Mouse (Mus musculus): ENCODE results near the gene Zbtb38. TPM values are rescaled to one million over a fixed set of nuclear protein-coding genes. Genes with fewer than 3 reads are reported as not detected.

Gene Zbtb38
- total RNA-seq (2017), result 31.0 and 31.3 TPM in 2 replicates

DNA sequence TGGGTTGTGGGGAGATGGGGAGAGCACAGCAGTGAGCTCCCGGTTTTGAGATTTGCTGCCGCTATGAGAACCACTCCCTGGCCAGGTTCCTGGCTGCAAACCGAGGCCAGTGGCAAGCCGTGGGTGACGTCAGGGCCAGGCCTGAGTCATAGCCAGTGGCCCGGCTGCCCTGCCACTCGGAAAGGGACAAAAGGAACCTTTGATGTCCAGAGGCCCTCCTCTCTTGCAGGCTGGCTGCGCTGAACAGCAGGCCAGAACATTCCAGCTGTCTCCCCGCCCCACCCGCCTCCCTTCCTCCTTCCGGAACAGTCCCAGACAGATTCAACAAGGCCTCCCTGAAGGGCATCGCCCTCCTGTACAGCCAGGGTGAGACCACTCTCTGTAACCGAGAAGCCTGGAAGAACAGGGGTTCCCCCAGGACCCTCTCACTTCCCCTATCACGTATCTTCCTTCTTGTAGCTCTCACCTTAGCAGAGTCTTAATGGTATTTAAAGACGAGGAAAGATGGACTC lies at the start of gene Zbtb38:
Zbtb38 (minus strand) TSS at position 229 of the 512 bp plus-strand sequence.
- ATAC-seq (ENCODE audit: extremely low read depth, insufficient number of reproducible peaks, low FRiP score, poor library complexity, severe bottlenecking), result peak; percentile 16; the same call in 1 of the 2 replicates

DNA sequence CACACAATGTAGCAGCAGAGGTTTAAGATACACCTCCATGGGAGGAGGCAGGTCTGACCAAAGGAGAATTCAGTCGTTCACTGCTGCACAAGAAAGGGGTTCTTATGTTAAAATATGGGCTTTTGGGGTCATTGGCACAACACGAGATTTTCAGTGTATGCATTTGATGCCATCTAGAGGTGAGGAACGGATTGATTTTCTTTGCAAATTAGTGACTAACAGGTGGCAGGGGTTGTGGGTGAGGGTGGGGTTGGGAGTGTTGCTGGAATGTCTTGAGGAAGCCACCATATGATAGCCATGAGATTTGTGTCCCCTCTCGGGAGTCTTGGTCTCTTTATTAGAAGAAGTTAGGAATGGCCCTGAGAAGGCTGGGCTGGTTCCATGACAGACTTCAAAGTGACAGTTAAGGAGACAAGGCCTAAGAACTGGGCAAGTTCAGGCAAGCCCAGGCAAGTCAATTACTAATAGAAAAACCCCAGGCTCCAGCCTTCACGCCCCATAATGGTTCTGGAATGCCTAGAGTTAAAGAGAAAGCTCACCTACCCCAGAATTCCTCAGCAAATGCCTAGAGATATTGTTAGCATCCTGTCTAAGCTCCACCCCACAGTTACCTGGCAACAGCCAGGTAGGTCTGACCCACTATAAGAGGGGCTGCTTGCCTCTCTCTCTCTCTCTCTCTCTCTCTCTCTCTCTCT lies 47.6 kb upstream of the Zbtb38 start:
- no peak for ATAC-seq (ENCODE audit: extremely low read depth, insufficient number of reproducible peaks, low FRiP score, poor library complexity, severe bottlenecking)

DNA sequence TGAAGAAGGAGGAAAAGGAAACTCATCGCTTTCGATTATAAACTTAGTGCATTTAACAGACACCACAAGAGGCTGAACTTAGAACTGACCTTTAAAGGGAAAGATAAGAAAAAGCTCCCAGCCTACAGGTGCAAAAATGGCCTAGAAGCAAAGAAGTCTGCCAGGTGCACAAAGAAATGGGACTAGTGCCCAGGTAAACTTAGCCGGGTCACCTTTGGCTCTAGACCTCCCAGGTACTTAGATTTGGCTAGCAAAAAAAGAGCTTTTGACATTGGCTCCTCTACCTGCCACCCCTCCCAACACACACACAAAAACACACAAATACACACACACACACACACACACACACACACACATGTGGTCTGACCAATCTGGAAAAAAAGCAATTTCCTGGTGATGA lies 44.7 kb upstream of the Zbtb38 start:
- ATAC-seq (ENCODE audit: extremely low read depth, insufficient number of reproducible peaks, low FRiP score, poor library complexity, severe bottlenecking), result no peak

DNA sequence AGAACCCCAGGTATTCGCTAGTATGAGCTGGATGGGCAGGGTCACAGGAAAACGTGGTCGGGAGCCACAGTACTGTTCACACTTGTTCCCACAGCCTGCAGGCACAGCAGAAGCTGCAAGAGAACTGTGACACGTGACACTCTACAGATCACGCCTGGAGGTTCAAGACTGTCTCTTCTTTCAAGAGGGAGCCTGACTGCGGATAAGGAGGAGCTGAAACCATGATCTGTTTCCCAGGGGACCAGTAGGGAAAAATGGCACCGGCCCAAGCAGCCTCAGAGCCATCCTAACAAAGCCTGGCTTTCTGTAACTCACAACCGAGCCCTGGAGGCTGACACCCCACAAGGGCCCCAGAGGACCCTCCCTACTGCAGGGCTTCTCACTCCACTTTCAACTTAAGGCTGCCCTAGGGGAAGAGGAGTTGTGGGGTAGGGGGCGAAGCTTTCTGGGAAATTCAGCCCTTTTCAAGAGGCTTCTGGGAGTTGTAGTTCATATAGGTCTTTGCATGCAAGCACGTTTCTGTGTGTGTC lies 42.8 kb upstream of the Zbtb38 start:
- 0 out of 2 replicates have a peak, but pooled peaks have one; percentile 6 for ATAC-seq (ENCODE audit: extremely low read depth, insufficient number of reproducible peaks, low FRiP score, poor library complexity, severe bottlenecking)

DNA sequence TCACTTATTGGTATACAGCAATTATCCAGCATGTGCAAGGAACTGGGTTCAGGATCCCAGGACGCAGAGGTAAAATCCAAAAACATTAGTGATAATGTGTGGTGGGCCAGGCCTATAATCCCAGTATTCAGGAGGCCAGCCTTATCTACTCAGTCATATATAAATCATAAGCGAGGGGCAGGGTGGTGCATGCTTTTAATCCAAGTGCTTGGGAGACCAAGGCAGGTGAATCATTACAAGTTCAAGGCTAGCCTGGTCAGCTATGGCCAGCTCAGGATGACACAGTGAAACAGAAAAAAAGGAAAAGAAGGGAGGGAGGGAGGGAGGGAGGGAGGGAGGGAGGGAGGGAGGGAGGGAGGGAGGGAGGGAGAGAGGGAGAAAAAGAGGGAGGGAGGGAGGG lies 42.0 kb upstream of the Zbtb38 start:
- no peak for ATAC-seq (ENCODE audit: extremely low read depth, insufficient number of reproducible peaks, low FRiP score, poor library complexity, severe bottlenecking)

DNA sequence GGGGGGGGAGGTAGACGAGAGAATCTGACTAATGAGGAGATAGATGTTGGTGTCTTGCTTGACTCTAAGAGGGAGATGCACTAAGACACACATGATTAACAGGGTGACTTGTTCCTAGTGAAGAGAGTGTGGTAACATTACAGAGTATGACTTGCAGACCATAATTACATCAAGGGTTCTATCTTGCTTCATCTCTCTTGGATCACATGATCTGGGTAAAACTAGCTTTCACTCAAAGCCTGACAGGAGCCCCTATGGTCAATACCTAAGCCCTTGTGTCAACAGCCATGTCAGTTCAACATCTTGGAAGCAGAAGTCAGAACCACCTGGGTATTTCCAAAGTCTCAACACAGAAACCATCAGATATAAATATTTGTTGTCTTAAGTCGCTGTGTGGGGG lies 39.9 kb upstream of the Zbtb38 start:
- no peak for ATAC-seq (ENCODE audit: extremely low read depth, insufficient number of reproducible peaks, low FRiP score, poor library complexity, severe bottlenecking)

DNA sequence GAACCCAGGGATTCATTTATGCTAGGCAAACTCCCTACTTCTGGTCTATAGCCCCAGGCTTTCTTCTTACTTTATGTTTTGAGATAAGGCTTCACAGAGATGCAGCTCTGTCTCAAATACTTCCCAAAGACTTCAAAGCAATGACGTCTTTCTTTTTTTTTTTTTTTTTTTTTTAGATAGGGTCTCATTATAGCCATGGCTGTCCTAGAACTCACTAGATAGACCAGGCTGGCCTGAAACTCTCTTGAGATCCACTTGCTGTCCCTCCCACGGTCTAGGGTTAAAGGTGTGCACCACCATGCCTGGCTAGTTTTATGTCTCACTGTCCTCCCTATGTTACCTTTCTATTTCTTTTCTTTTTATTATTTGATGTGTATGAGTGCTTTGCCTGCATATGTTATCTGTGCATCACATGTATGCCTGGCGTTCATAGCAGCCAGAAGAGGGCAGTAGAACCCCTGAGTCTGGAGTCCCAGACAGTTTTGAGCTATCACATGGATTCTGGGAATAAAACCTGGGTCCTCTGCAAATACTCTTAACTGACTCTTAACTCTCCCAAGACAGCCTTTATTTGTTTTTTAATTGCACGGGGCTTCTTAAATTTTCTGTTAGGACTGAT lies 37.9 kb upstream of the Zbtb38 start:
- no peak for ATAC-seq (ENCODE audit: extremely low read depth, insufficient number of reproducible peaks, low FRiP score, poor library complexity, severe bottlenecking)

DNA sequence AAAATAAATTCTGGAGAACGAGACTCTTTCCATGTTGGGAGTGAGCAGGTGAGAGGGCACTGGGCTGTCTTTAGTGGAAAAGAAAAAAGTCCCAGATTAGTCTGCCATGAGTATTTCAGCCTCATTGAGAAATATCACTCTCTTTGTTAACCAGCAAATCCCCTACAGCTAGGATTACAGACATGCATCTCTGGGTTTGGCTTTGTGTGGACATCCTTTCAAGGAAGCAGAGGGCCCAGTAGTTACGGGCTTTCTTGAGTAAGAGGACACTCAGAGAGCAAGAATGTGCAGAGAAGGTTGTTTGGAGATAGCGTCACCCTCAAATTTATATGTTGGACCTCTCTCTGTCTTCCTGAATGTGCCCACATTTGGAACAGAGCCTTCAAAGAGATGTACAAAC lies 37.3 kb upstream of the Zbtb38 start:
- no peak for ATAC-seq (ENCODE audit: extremely low read depth, insufficient number of reproducible peaks, low FRiP score, poor library complexity, severe bottlenecking)

DNA sequence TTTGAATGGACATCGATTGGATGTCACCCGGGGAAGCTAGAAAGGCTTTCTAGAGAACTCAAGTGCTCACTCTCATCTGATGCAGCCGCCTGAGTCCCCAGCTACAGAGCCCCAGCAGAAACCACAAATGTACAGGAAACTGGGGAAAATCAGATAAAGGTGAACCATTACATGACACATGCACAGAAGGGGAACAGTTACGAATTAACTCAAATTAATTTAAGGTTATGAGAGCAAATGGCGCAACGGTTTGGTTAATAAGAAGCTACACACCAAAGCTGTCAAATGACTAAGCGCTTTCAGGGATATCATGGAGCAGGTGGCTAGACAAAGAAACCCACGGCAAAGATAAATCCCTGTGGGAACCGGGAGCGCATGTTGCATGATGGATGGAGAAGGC lies 35.2 kb upstream of the Zbtb38 start:
- ATAC-seq (ENCODE audit: extremely low read depth, insufficient number of reproducible peaks, low FRiP score, poor library complexity, severe bottlenecking), result no peak

DNA sequence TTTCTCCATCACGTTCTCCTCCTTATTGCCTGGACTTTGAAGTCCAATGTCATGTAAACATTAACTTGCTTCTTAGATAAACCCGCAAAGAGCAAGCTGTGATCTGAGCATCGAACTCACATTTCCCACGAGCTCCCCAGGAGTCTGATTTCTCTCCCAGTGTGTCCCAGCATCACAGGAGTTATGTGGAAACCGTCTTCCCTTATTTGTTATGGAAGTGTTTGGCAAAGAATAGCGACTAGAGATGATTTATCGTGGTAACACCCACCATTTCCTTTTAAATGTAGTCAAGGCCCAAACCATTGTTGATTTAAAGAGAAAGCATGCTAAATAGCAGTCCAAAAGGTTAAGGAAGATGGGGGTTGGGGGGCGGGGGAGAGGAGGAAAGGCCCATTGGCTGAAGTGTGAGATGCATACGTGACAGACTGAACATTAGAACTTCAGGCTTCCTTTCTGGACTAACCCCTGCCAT lies 33.3 kb upstream of the Zbtb38 start:
- ATAC-seq (ENCODE audit: extremely low read depth, insufficient number of reproducible peaks, low FRiP score, poor library complexity, severe bottlenecking), result no peak

DNA sequence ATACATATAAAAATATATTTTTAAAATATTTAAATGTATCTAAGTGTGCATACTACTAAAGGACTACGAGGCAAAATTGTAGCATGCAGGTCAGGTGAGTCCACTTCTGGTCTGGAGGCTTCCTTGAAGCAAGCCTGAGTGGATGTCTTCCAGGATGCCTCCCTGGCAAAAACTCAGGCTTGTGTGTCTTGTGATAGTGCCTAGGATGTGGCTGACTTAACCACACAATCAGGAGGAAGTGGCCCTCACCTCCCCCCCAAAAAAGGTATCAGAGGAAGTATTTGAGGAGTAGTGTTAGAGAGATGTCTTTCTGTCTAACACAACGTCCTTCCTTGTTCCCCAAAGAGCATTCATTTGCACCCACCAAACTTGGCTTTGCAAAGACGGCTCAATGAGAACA lies 32.6 kb upstream of the Zbtb38 start:
- 0 out of 2 replicates have a peak, but pooled peaks have one; percentile 21 for ATAC-seq (ENCODE audit: extremely low read depth, insufficient number of reproducible peaks, low FRiP score, poor library complexity, severe bottlenecking)

DNA sequence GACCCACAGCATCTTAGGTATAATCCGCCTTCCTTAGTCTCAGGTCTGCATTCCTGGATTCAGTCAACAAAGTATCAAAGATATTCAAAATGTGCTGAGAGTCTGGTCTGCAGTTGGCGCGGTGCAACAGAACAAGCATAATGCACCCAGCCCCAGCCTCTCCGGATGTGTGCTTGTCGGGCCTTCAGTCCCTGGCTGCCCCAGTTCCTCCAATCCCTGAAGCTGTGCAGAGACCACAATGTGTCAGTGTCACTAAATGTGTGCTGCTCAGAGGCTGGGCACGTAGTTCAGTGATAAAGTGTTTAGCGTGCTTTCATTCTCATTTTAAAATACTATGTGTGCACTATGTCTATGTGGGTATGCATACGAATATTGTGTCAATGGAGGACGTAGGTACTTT lies 31.0 kb upstream of the Zbtb38 start:
- 0 out of 2 replicates have a peak, but pooled peaks have one; percentile 13 for ATAC-seq (ENCODE audit: extremely low read depth, insufficient number of reproducible peaks, low FRiP score, poor library complexity, severe bottlenecking)

DNA sequence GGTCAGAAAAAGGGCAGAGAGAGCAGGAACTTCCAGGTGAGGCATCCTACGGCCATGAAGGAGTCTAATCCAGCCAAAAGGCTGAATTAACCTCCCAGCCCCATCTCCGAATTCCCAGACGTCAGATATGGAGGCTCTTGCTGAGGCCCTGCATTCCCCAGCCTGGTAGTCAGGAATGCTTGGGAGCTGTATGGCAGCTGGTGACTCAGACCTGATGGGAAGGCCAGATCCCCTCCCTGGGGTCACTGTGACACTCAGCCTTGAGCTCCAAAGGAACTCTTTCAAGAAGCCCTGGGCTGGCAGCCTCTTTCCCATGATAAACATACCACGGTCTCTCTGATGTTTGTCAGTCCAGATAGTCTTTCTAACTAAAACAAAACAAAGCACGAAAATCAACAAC lies 30.6 kb upstream of the Zbtb38 start:
- ATAC-seq (ENCODE audit: extremely low read depth, insufficient number of reproducible peaks, low FRiP score, poor library complexity, severe bottlenecking), result no peak

DNA sequence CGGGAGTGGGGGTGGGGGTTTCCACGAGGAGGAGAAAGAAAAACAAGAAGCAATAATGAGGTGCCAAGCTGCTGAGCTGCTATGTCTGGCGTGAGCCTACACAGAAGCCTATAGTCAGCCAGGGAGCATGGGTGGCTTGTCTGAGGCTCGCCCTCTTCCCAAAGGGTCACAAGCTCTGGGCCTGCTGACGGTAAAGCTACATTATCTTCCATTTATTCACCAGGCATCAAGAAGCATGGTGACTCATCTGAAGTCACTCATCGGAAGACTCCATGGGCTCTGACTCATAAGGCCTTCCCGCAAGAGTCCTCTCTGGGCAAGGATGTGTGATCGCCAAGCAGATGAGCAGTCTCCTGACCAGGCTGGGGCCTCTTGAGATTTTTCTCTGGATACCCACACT lies 29.4 kb upstream of the Zbtb38 start:
- ATAC-seq (ENCODE audit: extremely low read depth, insufficient number of reproducible peaks, low FRiP score, poor library complexity, severe bottlenecking), result no peak

DNA sequence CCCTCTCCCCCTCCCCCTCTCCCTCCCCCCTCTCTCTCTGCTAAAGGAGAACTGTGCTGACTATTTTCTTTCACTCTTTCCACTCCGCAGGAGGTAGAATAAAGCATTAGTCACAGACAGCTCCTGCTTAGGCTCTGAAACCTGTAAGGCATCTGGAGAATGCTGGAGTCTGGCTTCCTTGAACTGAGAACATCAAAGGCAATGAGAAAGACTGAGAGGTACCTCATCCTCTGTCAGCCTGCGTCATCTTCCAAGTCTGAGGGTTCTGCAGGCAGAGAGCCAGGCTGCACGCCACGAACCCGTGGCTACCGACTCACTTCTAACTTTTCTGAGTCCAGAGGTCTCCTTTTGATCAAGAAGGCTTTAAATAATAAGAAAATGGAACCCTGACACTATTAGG lies 20.5 kb upstream of the Zbtb38 start:
- ATAC-seq (ENCODE audit: extremely low read depth, insufficient number of reproducible peaks, low FRiP score, poor library complexity, severe bottlenecking), result no peak

DNA sequence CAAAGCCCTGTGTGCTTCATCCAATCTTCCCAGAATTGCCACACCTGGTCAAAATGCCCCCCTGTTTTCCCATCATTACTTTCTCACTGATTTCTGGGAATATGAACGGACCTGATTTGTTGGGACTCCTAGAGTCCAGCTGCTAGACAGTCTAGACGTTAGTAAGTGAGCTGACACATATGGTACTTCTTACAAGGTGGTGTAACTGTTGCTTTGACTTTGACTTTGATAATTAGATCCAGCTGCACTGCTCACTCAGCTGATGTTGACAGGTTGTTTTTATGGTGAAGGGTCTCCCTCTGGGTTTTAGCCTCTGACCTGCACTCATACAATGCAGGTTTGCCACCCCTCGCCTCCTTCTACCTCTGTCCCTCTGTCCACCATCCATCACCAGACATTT lies 17.8 kb upstream of the Zbtb38 start:
- no peak for ATAC-seq (ENCODE audit: extremely low read depth, insufficient number of reproducible peaks, low FRiP score, poor library complexity, severe bottlenecking)

DNA sequence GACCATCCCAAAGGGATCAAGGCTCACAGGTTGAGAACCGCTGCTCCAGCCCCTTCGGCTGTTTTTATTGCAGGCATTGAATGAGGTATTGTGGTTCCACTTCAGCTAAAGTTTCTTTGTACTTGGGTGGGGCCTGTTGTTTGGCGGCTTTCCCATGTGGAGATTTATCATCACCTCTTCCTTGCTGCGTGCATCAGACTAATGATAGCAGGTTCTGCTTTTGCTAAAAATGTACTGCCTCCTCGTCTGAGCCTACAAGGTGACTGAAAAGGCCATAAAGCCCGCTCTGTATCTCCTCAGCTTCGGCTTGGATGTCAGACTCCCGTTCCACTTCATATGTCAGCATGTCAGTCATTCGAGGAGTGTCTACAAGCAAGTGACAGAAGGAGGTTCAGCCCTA lies 17.0 kb upstream of the Zbtb38 start:
- no peak for ATAC-seq (ENCODE audit: extremely low read depth, insufficient number of reproducible peaks, low FRiP score, poor library complexity, severe bottlenecking)

DNA sequence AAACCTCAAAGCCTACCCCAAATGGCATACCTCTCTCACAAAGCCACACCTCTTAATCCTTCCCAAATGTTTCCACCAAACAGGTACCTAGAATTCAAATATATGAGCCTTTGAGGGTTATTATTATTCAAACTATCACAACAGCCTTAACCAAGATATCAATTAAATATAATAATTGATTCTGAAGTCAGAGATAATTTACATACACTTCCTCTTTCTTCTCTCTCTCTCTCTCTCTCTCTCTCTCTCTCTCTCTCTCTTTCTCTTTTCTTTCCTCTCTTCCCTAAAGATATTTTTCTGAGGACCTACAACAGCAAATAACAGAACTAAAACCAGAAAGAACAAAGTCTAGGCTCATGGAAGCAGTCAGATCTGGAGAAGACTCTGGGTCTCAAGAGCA lies 15.2 kb upstream of the Zbtb38 start:
- no peak for ATAC-seq (ENCODE audit: extremely low read depth, insufficient number of reproducible peaks, low FRiP score, poor library complexity, severe bottlenecking)

DNA sequence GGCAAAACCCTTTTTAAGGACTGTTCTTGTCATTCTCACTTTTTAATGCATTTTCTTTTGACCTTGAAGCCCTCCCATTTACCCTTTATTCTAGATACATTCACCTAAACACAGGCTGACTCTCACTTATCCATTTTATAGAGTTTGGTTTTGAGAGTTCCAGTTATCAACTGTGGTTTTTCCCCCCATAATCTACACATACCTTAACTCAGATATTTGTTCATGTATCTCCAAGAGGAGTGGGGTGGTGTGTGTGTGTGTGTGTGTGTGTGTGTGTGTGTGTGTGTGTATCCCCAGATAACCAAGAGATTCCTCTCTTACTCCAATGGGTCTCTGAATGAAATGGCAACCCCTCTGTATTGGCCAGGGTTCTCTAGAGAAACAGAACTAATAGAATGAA lies 13.4 kb upstream of the Zbtb38 start:
- ATAC-seq (ENCODE audit: extremely low read depth, insufficient number of reproducible peaks, low FRiP score, poor library complexity, severe bottlenecking), result no peak

DNA sequence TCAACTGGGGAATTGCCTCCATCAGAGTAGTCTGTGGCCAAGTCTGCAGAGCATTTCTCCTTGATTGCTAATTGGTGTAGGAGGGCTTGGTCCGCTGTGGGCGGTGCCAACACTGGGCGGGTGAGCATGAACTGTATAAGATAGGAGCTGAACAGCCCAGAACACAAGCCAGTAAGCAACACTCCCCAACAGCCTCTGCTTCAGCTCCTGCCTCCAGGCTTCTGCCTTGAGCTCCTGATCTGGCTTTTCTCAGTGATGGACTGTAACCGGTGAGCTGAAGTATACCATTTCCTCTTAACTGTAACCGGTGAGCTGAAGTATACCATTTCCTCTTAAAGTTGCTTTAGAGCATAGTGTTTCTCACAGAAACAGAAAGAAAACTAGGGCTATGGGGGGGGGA lies 12.8 kb upstream of the Zbtb38 start:
- ATAC-seq (ENCODE audit: extremely low read depth, insufficient number of reproducible peaks, low FRiP score, poor library complexity, severe bottlenecking), result peak; percentile 72

All from neutrophil, adult 5-6 weeks (primary cell).